9 mouse cellular contexts compared by ENCODE assay signal in the genomic region with DNA sequence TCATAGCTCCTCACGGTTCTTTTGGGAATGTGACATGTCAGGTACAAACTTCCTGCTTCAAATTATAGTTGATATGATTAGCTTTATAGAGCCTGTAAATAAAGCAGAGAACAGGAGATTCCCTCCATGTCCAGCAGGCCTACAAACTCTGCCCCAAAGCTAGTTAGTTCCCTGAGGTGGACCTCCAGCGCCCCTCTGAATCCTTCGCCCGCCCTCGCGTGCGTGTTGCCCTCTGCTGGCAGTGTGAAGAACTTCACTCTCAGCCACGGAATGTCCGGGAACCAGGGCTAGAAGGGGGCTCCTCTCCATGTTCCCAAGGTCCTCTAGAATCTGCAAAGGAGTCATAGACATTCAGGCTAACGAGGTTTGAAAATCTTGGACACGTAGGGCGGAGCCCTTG. TPM values are rescaled to one million over a fixed set of nuclear protein-coding genes. Genes with fewer than 3 reads are reported as not detected.
A peak's percentile ranks its signal among the peaks of the same experiment; 100 is the strongest.
DNase-seq lines count a peak whose midpoint lies in the region; ATAC-seq and TF ChIP-seq lines count a peak whose summit lies in the region.
"Had no signal": no experiment of that assay in that cellular context is flagged by ENCODE, and none has a peak within 500 bp of the region (broad histone marks: within the 10 kb centered on the region; RNA-seq: fewer than 3 reads in every experiment).

No protein-coding gene starts in this region.

- H3K9me3 ChIP-seq in neural tube, embryonic 15.5 days (replicated peaks), result no peaks in the 10 kb centered on the region
- H3K9me3 ChIP-seq in neural tube, embryonic 12.5 days, result no peaks in the 10 kb centered on the region
- no peaks in the 10 kb centered on the region for H3K9me3 ChIP-seq in hindbrain, embryonic 16.5 days (ENCODE audit: control insufficient read depth, low read length)

- no peaks in the 10 kb centered on the region for H3K36me3 ChIP-seq in neural tube, embryonic 15.5 days
- H3K36me3 ChIP-seq in neural tube, embryonic 12.5 days, result no peaks in the 10 kb centered on the region
- no peaks in the 10 kb centered on the region for H3K36me3 ChIP-seq in hindbrain, embryonic 16.5 days (ENCODE audit: control insufficient read depth, insufficient read depth, low read length)

- no peak overlapping the region for H3K4me2 ChIP-seq in neural tube, embryonic 15.5 days
- H3K4me2 ChIP-seq in neural tube, embryonic 12.5 days (replicated peaks), result peak overlapping the region; percentile 43
- no peak overlapping the region for H3K4me2 ChIP-seq in hindbrain, embryonic 16.5 days (ENCODE audit: low read length)

- WGBS in cerebellum, adult 2 months, result 7% methylated on average over 12 of the region's 12 CpGs
- WGBS in neural tube, embryonic 15.5 days, result 12% methylated on average over 12 of the region's 12 CpGs
- WGBS in neural tube, embryonic 12.5 days, result 6% methylated on average over 12 of the region's 12 CpGs
- 8% methylated on average over 12 of the region's 12 CpGs for WGBS in hindbrain, embryonic 16.5 days

- no peak overlapping the region for H3K9ac ChIP-seq in neural tube, embryonic 15.5 days (replicated peaks)
- H3K9ac ChIP-seq in neural tube, embryonic 12.5 days, result no peak overlapping the region
- H3K9ac ChIP-seq in hindbrain, embryonic 16.5 days (ENCODE audit: low read depth, low read length), result no peak overlapping the region

- no peaks in the 10 kb centered on the region; the same call in 1 of the 2 replicates for H3K27me3 ChIP-seq in cerebellum, adult 2 months (ENCODE audit: control insufficient read depth, insufficient read depth, low read length)
- peaks cover 7% of the 10 kb centered on the region; the same call in 1 of the 2 replicates for H3K27me3 ChIP-seq in neural tube, embryonic 15.5 days (replicated peaks)
- peaks cover 7% of the 10 kb centered on the region; the same call in 1 of the 2 replicates for H3K27me3 ChIP-seq in neural tube, embryonic 12.5 days (replicated peaks)
- peaks cover 48% of the 10 kb centered on the region for H3K27me3 ChIP-seq in hindbrain, embryonic 16.5 days (replicated peaks; ENCODE audit: control insufficient read depth, insufficient read depth, low read length)
- H3K27me3 ChIP-seq: Patski had no signal

- TF ChIP-seq POLR2A in cerebellum, adult 2 months (IDR thresholded peaks at IDR 0.05; ENCODE audit: borderline replicate concordance, insufficient read depth, low read length), result no peak

- no peak overlapping the region for H3K4me3 ChIP-seq in cerebellum, adult 2 months (replicated peaks; ENCODE audit: insufficient read depth, low read depth, low read length)
- H3K4me3 ChIP-seq in neural tube, embryonic 15.5 days (replicated peaks), result no peak overlapping the region
- H3K4me3 ChIP-seq in neural tube, embryonic 12.5 days, result no peak overlapping the region
- H3K4me3 ChIP-seq in hindbrain, embryonic 16.5 days (ENCODE audit: low read length), result no peak overlapping the region

- H3K27ac ChIP-seq in cerebellum, adult 2 months (ENCODE audit: insufficient read depth, low read length), result no peak overlapping the region
- H3K27ac ChIP-seq in neural tube, embryonic 15.5 days (replicated peaks), result no peak overlapping the region
- no peak overlapping the region for H3K27ac ChIP-seq in neural tube, embryonic 12.5 days
- no peak overlapping the region for H3K27ac ChIP-seq in hindbrain, embryonic 16.5 days (ENCODE audit: low read depth, low read length)

- H3K4me1 ChIP-seq in cerebellum, adult 2 months (ENCODE audit: control insufficient read depth, insufficient read depth, low read length), result peaks cover 2% of the 10 kb centered on the region; the same call in 1 of the 2 replicates
- peaks cover 24% of the 10 kb centered on the region for H3K4me1 ChIP-seq in neural tube, embryonic 15.5 days
- H3K4me1 ChIP-seq in neural tube, embryonic 12.5 days, result peaks cover 42% of the 10 kb centered on the region
- H3K4me1 ChIP-seq in hindbrain, embryonic 16.5 days (ENCODE audit: control insufficient read depth, insufficient read depth, low read depth, low read length), result peaks cover 4% of the 10 kb centered on the region

- no peak for DNase-seq in cerebellum, adult 2 months
- DNase-seq in cerebellum, postnatal 4 days (ENCODE audit: low spot score in 2 of 2), result no peak
- peak; percentile 79 for DNase-seq in neural tube, embryonic 10.5 days (ENCODE audit: extremely low spot score, low spot score)
- DNase-seq in kidney, postnatal 14 days, result peak; percentile 57
- no peak for DNase-seq in frontal cortex, postnatal 10 days (ENCODE audit: low spot score in 2 of 2)

- TF ChIP-seq CTCF in cerebellum, adult 2 months (IDR thresholded peaks at IDR 0.05; ENCODE audit: borderline replicate concordance, insufficient read depth, low read depth, low read length), result peak; percentile 52; the same call in 1 of the 2 replicates

- ATAC-seq in neural tube, embryonic 15.5 days (ENCODE audit: low FRiP score), result no peak
- no peak for ATAC-seq in neural tube, embryonic 12.5 days (ENCODE audit: low FRiP score, low read depth)
- ATAC-seq in hindbrain, embryonic 16.5 days, result no peak
- ATAC-seq: Patski had no signal

RNA-seq across cellular contexts. Expression of a gene that starts 11.2 kb away (rescaled TPM):
- polyA plus RNA-seq in cerebellum, adult 2 months (2012; rRNA removed), result 17.8 and 20.1 TPM in 2 replicates
- 25.8 and 30.9 TPM in 2 replicates for polyA plus RNA-seq in neural tube, embryonic 15.5 days (2015; fragmentation: Nextera tagmentation; extraction: Ambion mirVana)
- 66.6 and 68.0 TPM in 2 replicates for polyA plus RNA-seq in neural tube, embryonic 12.5 days (2016; fragmentation: Nextera tagmentation; extraction: Ambion mirVana)
- polyA plus RNA-seq in hindbrain, embryonic 16.5 days (2015; fragmentation: Nextera tagmentation; extraction: Ambion mirVana), result 25.1 and 29.1 TPM in 2 replicates

Comparison
In these comparisons a context has a peak if more than half of its experiments do, and no peak if none do; other contexts are left out.
1. DNase-seq: peak in neural tube, embryonic 10.5 days (single experiment) and kidney, postnatal 14 days (single experiment); none in cerebellum, adult 2 months (0 of 2), cerebellum, postnatal 4 days (0 of 2) and frontal cortex, postnatal 10 days (0 of 2).